Comparison of ENCODE assay signal across 9 mouse cellular contexts in the genomic region with DNA sequence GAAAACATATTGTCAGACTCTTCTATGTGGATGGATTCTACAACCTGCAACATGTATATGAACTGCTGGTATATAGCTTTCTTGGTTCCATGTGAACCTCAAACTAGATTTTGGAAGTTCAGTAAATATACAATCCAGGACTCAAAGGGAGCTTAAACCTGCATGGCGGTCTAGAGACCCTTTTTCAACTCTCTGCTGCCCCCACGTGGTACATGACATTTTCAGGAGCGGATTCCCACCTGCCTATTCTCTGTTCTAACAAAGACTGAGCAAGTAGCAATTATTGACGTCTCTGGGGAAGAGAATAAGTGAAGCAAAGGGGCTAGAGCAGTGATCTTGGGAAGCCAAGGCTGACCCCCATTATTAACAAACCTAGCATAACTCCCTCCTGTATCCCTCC.
DNase-seq lines count a peak whose midpoint lies in the region; ATAC-seq and TF ChIP-seq lines count a peak whose summit lies in the region.
"Had no signal": no experiment of that assay in that cellular context is flagged by ENCODE, and none has a peak within 500 bp of the region (broad histone marks: within the 10 kb centered on the region; RNA-seq: fewer than 3 reads in every experiment).

No protein-coding gene starts in this region.

- no peaks in the 10 kb centered on the region for H3K4me1 ChIP-seq in cerebellum, adult 2 months (ENCODE audit: control insufficient read depth, insufficient read depth, low read length)
- no peaks in the 10 kb centered on the region for H3K4me1 ChIP-seq in hindbrain, embryonic 13.5 days (replicated peaks)
- H3K4me1 ChIP-seq in limb, embryonic 14.5 days (ENCODE audit: control insufficient read depth, insufficient read depth, low read length), result no peaks in the 10 kb centered on the region

- peak; percentile 70 for TF ChIP-seq CTCF in cerebellum, adult 2 months (IDR thresholded peaks at IDR 0.05; ENCODE audit: borderline replicate concordance, insufficient read depth, low read depth, low read length)

- H3K9me3 ChIP-seq in hindbrain, embryonic 13.5 days, result peaks cover 4% of the 10 kb centered on the region; the same call in 1 of the 2 replicates
- no peaks in the 10 kb centered on the region for H3K9me3 ChIP-seq in limb, embryonic 14.5 days (ENCODE audit: control insufficient read depth, low read length)

- H3K27me3 ChIP-seq in cerebellum, adult 2 months (ENCODE audit: control insufficient read depth, insufficient read depth, low read length), result no peaks in the 10 kb centered on the region
- H3K27me3 ChIP-seq in hindbrain, embryonic 13.5 days, result no peaks in the 10 kb centered on the region
- no peaks in the 10 kb centered on the region for H3K27me3 ChIP-seq in limb, embryonic 14.5 days (ENCODE audit: control insufficient read depth, insufficient read depth, low read length)

- H3K36me3 ChIP-seq in hindbrain, embryonic 13.5 days, result no peaks in the 10 kb centered on the region
- no peaks in the 10 kb centered on the region for H3K36me3 ChIP-seq in limb, embryonic 14.5 days (ENCODE audit: control insufficient read depth, insufficient read depth, low read length)

- H3K4me2 ChIP-seq in hindbrain, embryonic 13.5 days, result no peak overlapping the region
- H3K4me2 ChIP-seq in limb, embryonic 14.5 days (replicated peaks; ENCODE audit: low read depth, low read length, severe bottlenecking), result no peak overlapping the region

- no peak overlapping the region for H3K9ac ChIP-seq in hindbrain, embryonic 13.5 days
- H3K9ac ChIP-seq in limb, embryonic 14.5 days (ENCODE audit: low read depth, low read length, severe bottlenecking), result no peak overlapping the region

- TF ChIP-seq POLR2A in cerebellum, adult 2 months (IDR thresholded peaks at IDR 0.05; ENCODE audit: borderline replicate concordance, insufficient read depth, low read length), result no peak
- no peak for TF ChIP-seq POLR2A in limb, embryonic 14.5 days (IDR thresholded peaks at IDR 0.05; ENCODE audit: borderline replicate concordance, extremely low read depth, insufficient read depth, insufficient read length)

- 22% methylated on average over 4 of the region's 4 CpGs for WGBS in cerebellum, adult 2 months
- WGBS in hindbrain, embryonic 13.5 days, result 17% methylated on average over 4 of the region's 4 CpGs
- WGBS in limb, embryonic 14.5 days, result 13% methylated on average over 4 of the region's 4 CpGs

- no peak overlapping the region for H3K4me3 ChIP-seq in cerebellum, adult 2 months (replicated peaks; ENCODE audit: insufficient read depth, low read depth, low read length)
- no peak overlapping the region for H3K4me3 ChIP-seq in hindbrain, embryonic 13.5 days
- no peak overlapping the region for H3K4me3 ChIP-seq in limb, embryonic 14.5 days (replicated peaks; ENCODE audit: low read length)

- no peak overlapping the region for H3K27ac ChIP-seq in cerebellum, adult 2 months (ENCODE audit: insufficient read depth, low read length)
- 0 out of 2 replicates have a peak overlapping the region, but pooled peaks have one; percentile 52 for H3K27ac ChIP-seq in hindbrain, embryonic 13.5 days
- no peak overlapping the region for H3K27ac ChIP-seq in limb, embryonic 14.5 days (replicated peaks; ENCODE audit: low read depth, low read length)
- H3K27ac ChIP-seq: macrophage had no signal

- no peak for ATAC-seq in hindbrain, embryonic 13.5 days (ENCODE audit: low FRiP score)
- ATAC-seq in limb, embryonic 14.5 days (ENCODE audit: low FRiP score, low read depth), result no peak

- DNase-seq in heart, postnatal 4 days, result peak; percentile 58
- DNase-seq in heart, adult 11 months, result no peak
- peak; percentile 65 for DNase-seq in ES-CJ7 (ENCODE audit: low read depth, low spot score)
- peak; percentile 58 to 79 for DNase-seq in cerebellum, adult 2 months
- DNase-seq in limb, embryonic 14.5 days (ENCODE audit: low spot score), result peak; percentile 44
- DNase-seq in right cerebral cortex, adult 18-20 months, result peak; percentile 59
- no peak for DNase-seq in urinary bladder, adult 2 months (ENCODE audit: low spot score)

Comparison
In these comparisons a context has a peak if more than half of its experiments do, and no peak if none do; other contexts are left out.
1. DNase-seq: peak in heart, postnatal 4 days (single experiment), ES-CJ7 (single experiment), cerebellum, adult 2 months (2 of 2), limb, embryonic 14.5 days (single experiment) and right cerebral cortex, adult 18-20 months (single experiment); none in heart, adult 11 months (single experiment) and urinary bladder, adult 2 months (single experiment).